8 mouse cellular contexts compared by ENCODE assay signal in the genomic region with DNA sequence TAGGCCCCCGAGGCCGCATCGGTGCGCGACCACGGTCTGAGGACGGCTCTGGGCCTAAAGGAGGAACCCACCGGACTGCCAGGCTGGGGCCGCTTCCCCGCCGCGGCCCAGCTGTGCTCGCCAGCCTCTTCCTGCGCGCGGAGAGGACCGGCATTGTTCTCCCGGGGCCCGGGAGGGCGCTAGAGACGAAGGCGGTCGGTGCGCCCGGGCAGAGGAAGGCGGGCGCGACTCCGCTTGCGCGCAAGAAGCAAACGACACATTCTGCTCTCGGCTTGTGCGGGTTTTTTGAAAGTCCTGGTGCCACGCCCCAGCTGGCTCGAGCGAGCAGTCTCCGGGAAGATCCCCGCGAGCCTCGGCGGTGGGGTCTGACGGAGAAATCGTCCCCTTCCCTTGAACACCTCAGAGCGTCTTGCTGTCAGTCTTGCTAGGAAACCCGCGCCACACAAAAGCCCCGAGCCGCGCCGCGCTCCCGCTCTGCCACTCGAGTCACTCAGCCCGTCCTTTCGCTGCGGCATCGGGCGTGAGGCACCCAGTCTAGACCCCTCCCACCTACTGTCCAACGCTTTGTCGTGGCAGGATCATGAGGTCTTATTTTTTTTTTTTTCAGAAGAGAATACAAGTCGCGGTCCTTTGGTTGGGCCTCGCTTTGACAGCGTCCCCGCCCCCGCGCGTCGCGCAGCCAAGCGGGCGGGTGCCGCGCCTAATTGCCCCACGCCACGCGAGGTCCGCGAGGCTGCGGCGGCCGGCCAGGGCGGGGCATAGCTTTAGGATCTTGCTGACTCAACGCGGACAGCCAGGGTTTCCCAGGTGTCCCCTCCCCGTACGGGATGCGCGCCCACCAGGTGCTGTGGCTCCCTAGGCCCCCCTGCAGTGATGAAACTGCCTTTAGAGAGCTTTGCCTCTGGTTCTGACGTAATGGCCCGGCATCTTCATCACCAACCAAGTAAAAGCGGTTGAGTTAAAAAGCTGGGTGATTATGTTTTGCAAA. TPM values are rescaled to one million over a fixed set of nuclear protein-coding genes. Genes with fewer than 3 reads are reported as not detected.
DNase-seq lines count a peak whose midpoint lies in the region; ATAC-seq and TF ChIP-seq lines count a peak whose summit lies in the region.

A gene (minus strand): TSS at position 497 of the 988 bp plus-strand sequence.

- peak; percentile 47 for DNase-seq in ES-CJ7 (ENCODE audit: low read depth, low spot score)
- peak; percentile 47 for DNase-seq in c-Kit-positive CD71-negative TER-119-negative erythroid progenitor cells, embryonic 14.5 days (ENCODE audit: low read depth)
- DNase-seq in layer of hippocampus, adult 18-20 months (ENCODE audit: low spot score in 2 of 2) = peak; percentile 76 to 80
- no peak for DNase-seq in lung, adult 2 months
- DNase-seq in thymus, adult 2 months = peak; percentile 75

- H3K9ac ChIP-seq in forebrain, embryonic 12.5 days = peak within 1 kb of the TSS; percentile 93
- H3K9ac ChIP-seq in heart, embryonic 16.5 days (ENCODE audit: low read length) = peak within 1 kb of the TSS; percentile 96

- peak within 1 kb of the TSS; percentile 78 for H3K4me3 ChIP-seq in forebrain, embryonic 12.5 days (replicated peaks)
- peak within 1 kb of the TSS; percentile 91 for H3K4me3 ChIP-seq in heart, embryonic 16.5 days (ENCODE audit: low read length)
- peak within 1 kb of the TSS; percentile 72 for H3K4me3 ChIP-seq in lung, adult 2 months (replicated peaks; ENCODE audit: extremely low read depth, low read depth, low read length)
- H3K4me3 ChIP-seq in thymus, adult 2 months (ENCODE audit: control insufficient read depth, insufficient read depth, low read length) = peak within 1 kb of the TSS; percentile 86

- H3K36me3 ChIP-seq in forebrain, embryonic 12.5 days (replicated peaks) = peaks cover 12% of the 10 kb centered on the region
- peaks cover 6% of the 10 kb centered on the region for H3K36me3 ChIP-seq in heart, embryonic 16.5 days (ENCODE audit: control insufficient read depth, insufficient read depth)
- H3K36me3 ChIP-seq in thymus, adult 2 months (ENCODE audit: control insufficient read depth, insufficient read depth, low read length) = peaks cover 10% of the 10 kb centered on the region

- ATAC-seq in forebrain, embryonic 12.5 days (ENCODE audit: low FRiP score) = peak; percentile 56
- peak; percentile 30 for ATAC-seq in heart, embryonic 16.5 days (replicated peaks; ENCODE audit: extremely low read depth, insufficient read depth, low FRiP score)
- peak; percentile 49 for ATAC-seq in neutrophil, adult 5-6 weeks (ENCODE audit: extremely low read depth, insufficient number of reproducible peaks, low FRiP score, poor library complexity, severe bottlenecking)

- H3K27ac ChIP-seq in forebrain, embryonic 12.5 days = peak within 1 kb of the TSS; percentile 99
- peak within 1 kb of the TSS; percentile 98 for H3K27ac ChIP-seq in heart, embryonic 16.5 days (ENCODE audit: low read length)
- peak within 1 kb of the TSS; percentile 90 for H3K27ac ChIP-seq in thymus, adult 2 months (ENCODE audit: control insufficient read depth, insufficient read depth, low read length)

- TF ChIP-seq POLR2A in lung, adult 2 months (IDR thresholded peaks at IDR 0.05; ENCODE audit: borderline replicate concordance, extremely low read depth, low read depth, low read length) = peak; percentile 66; the same call in 1 of the 2 replicates
- no peak for TF ChIP-seq POLR2A in thymus, adult 2 months (IDR thresholded peaks at IDR 0.05; ENCODE audit: control insufficient read depth, extremely low read depth, insufficient read depth, low read length, poor library complexity)

- WGBS in forebrain, embryonic 12.5 days = under 1% methylated on average over 93 of the region's 93 CpGs
- WGBS in heart, embryonic 16.5 days = under 1% methylated on average over 92 of the region's 93 CpGs
- under 1% methylated on average over 93 of the region's 93 CpGs for WGBS in lung, adult 2 months
- under 1% methylated on average over 90 of the region's 93 CpGs for WGBS in thymus, adult 2 months

- peaks cover 4% of the 10 kb centered on the region; the same call in 1 of the 2 replicates for H3K27me3 ChIP-seq in forebrain, embryonic 12.5 days
- no peaks in the 10 kb centered on the region for H3K27me3 ChIP-seq in heart, embryonic 16.5 days (ENCODE audit: control insufficient read depth, insufficient read depth, low read length)
- H3K27me3 ChIP-seq in thymus, adult 2 months (ENCODE audit: control insufficient read depth, insufficient read depth, low read length) = no peaks in the 10 kb centered on the region

- no peaks in the 10 kb centered on the region for H3K9me3 ChIP-seq in forebrain, embryonic 12.5 days
- H3K9me3 ChIP-seq in heart, embryonic 16.5 days (replicated peaks; ENCODE audit: control insufficient read depth, low read length) = no peaks in the 10 kb centered on the region

- peak within 1 kb of the TSS; percentile 96 for H3K4me2 ChIP-seq in forebrain, embryonic 12.5 days
- peak within 1 kb of the TSS; percentile 94 for H3K4me2 ChIP-seq in heart, embryonic 16.5 days (ENCODE audit: low read depth, low read length)

- peaks cover 38% of the 10 kb centered on the region for H3K4me1 ChIP-seq in forebrain, embryonic 12.5 days
- H3K4me1 ChIP-seq in heart, embryonic 16.5 days (ENCODE audit: control insufficient read depth, insufficient read depth, low read length) = peaks cover 59% of the 10 kb centered on the region
- H3K4me1 ChIP-seq in lung, adult 2 months (ENCODE audit: control insufficient read depth, insufficient read depth, low read length) = peaks cover 26% of the 10 kb centered on the region
- peaks cover 59% of the 10 kb centered on the region for H3K4me1 ChIP-seq in thymus, adult 2 months (replicated peaks; ENCODE audit: control insufficient read depth, insufficient read depth, low read length)

- TF ChIP-seq CTCF in lung, adult 2 months (IDR thresholded peaks at IDR 0.05; ENCODE audit: insufficient read depth, low read length) = no peak
- 0 out of 2 replicates have a peak, but pooled peaks have one; percentile 25 for TF ChIP-seq CTCF in thymus, adult 2 months (IDR thresholded peaks at IDR 0.05; ENCODE audit: borderline replicate concordance, control insufficient read depth, extremely low read depth, insufficient read depth, low read length, poor library complexity)

RNA-seq across cellular contexts. Expression of the gene that starts here (rescaled TPM):
- polyA plus RNA-seq in forebrain, embryonic 12.5 days (2016; fragmentation: Nextera tagmentation; extraction: Ambion mirVana) = 90.2 and 96.7 TPM in 2 replicates
- polyA plus RNA-seq in heart, embryonic 16.5 days (2015; fragmentation: Nextera tagmentation; extraction: Ambion mirVana) = 57.9 and 67.5 TPM in 2 replicates
- total RNA-seq in layer of hippocampus, adult 18-20 months (2021) = 10 to 100 TPM; 75.3 to 76.6 TPM
- polyA plus RNA-seq in lung, adult 2 months (2012; rRNA removed) = 95.5 and 159 TPM in 2 replicates
- total RNA-seq in neutrophil, adult 5-6 weeks (2017) = 110 and 117 TPM in 2 replicates
- polyA plus RNA-seq in thymus, adult 2 months (2012; rRNA removed) = 597 and 762 TPM in 2 replicates
